In the genomic region with DNA sequence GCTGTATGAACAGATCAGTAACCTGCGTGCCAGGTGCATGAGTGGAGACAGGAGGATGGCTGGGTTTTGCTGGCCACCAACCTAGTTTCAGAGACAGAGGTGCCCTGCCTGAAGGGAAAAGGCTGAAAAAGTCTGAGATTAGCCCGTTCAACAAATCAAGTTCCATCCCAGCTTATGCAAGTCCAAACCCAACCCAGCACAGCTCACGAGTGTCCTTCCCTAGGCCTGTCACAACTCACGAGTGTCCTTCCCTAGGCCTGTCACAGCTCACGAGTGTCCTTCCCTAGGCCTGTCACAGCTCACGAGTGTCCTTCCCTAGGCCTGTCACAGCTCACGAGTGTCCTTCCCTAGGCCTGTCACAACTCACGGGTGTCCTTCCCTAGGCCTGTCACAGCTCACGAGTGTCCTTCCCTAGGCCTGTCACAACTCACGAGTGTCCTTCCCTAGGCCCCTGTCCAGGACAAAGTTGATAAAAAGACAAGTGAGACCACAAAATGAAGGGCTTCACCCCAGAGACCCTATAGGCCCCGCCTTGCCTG, we compare ENCODE assay signal across 1 mouse cellular context. TPM values are rescaled to one million over a fixed set of nuclear protein-coding genes. Genes with fewer than 3 reads are reported as not detected.
"Had no signal": no experiment of that assay in that cellular context is flagged by ENCODE, and none has a peak within 500 bp of the region (broad histone marks: within the 10 kb centered on the region; RNA-seq: fewer than 3 reads in every experiment).

No protein-coding gene starts in this region.

RNA-seq across cellular contexts. Expression of a gene that starts 30.4 kb away (rescaled TPM):
- polyA plus RNA-seq: liver, embryonic 12.5 days had no signal
